Mouse (Mus musculus) bone marrow macrophage, adult 2 months (primary cell): ENCODE results near the gene Elfn2. TPM values are rescaled to one million over a fixed set of nuclear protein-coding genes. Genes with fewer than 3 reads are reported as not detected.

Experiments used
- H3K27ac ChIP-seq: 2 replicates; pipeline ENCODE4 v1.5.1; 2012; ENCODE audit warnings: low read depth, low read length; ENCODE audit not compliant: insufficient read depth
- H3K4me1 ChIP-seq: 2 replicates; pipeline ENCODE4 v1.6.1; 2012; ENCODE audit warnings: low read length; ENCODE audit not compliant: control insufficient read depth, insufficient read depth
- H3K4me3 ChIP-seq: 2 replicates; pipeline ENCODE4 v1.5.1; 2012; ENCODE audit warnings: mild to moderate bottlenecking, low read length, moderate library complexity; ENCODE audit not compliant: insufficient read depth
- CTCF ChIP-seq: IDR thresholded peaks from 2 replicates; pipeline ENCODE4 v1.5.1; 2012; ENCODE audit warnings: low read depth, mild to moderate bottlenecking, low read length, moderate library complexity
- POLR2A ChIP-seq: IDR thresholded peaks from 2 replicates; pipeline ENCODE4 v1.6.1; 2012; ENCODE audit warnings: mild to moderate bottlenecking, low read depth, low read length, borderline replicate concordance
- polyA plus RNA-seq: library from polyadenylated mRNA; stranded (reverse); fragments of >200 nt; gene quantifications from 2 replicates; pipeline ENCODE4 v1.2.4, GENCODE M21; 2012; ENCODE audit not compliant: missing spikeins, insufficient read depth, insufficient read length

The Elfn2 gene
- polyA plus RNA-seq, 1 experiment = not detected

GRCm38 (mm10) chr15:78690716-78691115 is 27.9 kb downstream of the Elfn2 start:
- TF ChIP-seq CTCF (no peak), POLR2A (no peak)
- no peak overlapping the region for H3K4me3 ChIP-seq
- H3K4me1 ChIP-seq = no peaks in the 10 kb centered on the region
- H3K27ac ChIP-seq = no peak overlapping the region

GRCm38 (mm10) chr15:78686910-78687309 is 31.7 kb downstream of the Elfn2 start:
- Histone ChIP-seq H3K4me1 (no peaks in the 10 kb centered on the region), H3K4me3 (no peak overlapping the region), H3K27ac (no peak overlapping the region)
- TF ChIP-seq CTCF (no peak), POLR2A (no peak)

DNA sequence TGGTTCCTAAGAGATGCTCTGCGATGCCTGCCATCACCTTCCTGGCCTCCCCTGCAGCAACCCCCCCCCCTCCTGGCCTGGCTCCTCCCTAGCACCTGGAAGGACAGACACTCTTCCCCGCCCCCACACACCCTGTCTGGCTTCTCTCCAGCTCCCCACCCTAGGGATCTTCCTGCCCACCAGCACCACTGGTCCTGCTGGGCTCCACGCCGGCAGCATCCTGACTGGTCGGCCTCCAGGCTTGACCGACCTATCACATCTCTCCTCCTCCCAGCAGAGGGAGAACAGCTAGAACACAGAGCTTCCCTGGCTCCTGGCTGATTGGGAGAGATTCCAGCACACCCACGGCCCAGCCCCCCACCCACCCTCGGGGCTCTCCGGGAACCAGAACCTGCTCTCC is 34.5 kb downstream of the Elfn2 start:
- Histone ChIP-seq H3K4me1 (no peaks in the 10 kb centered on the region), H3K4me3 (no peak overlapping the region), H3K27ac (no peak overlapping the region)
- TF ChIP-seq CTCF = no peak
- no peak for TF ChIP-seq POLR2A

DNA sequence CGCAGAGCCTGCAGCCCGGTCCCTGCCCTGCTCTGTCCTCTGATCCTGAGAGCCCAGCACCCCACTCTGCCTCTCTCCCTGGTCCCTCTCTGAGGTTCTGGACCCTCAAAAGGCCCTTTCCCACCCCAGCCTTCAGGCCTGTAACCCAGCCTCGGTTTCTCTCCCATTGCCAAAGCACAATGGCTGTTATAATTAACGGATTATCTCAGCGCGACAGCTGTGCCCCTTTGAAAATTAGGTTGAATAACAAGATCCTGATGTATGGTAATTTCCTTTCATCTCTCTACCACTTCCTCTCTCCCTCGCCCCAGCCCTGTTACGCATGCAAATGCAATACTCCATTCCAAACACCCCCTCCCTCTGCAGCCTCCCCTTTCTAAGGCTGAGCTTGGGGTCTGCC is 35.1 kb downstream of the Elfn2 start:
- no peaks in the 10 kb centered on the region for H3K4me1 ChIP-seq
- no peak for TF ChIP-seq POLR2A
- no peak for TF ChIP-seq CTCF
- no peak overlapping the region for H3K4me3 ChIP-seq
- H3K27ac ChIP-seq = no peak overlapping the region

GRCm38 (mm10) chr15:78681781-78682180 is 36.8 kb downstream of the Elfn2 start:
- TF ChIP-seq POLR2A (no peak), CTCF (no peak)
- H3K4me3 ChIP-seq = no peak overlapping the region
- no peak overlapping the region for H3K27ac ChIP-seq
- no peaks in the 10 kb centered on the region for H3K4me1 ChIP-seq

- H3K4me1 ChIP-seq = no peaks in the 10 kb centered on the region
- TF ChIP-seq POLR2A = no peak
- H3K4me3 ChIP-seq = no peak overlapping the region
- no peak overlapping the region for H3K27ac ChIP-seq
These were observed 37.3 kb downstream of the Elfn2 start for GRCm38 (mm10) chr15:78681301-78681700.

DNA sequence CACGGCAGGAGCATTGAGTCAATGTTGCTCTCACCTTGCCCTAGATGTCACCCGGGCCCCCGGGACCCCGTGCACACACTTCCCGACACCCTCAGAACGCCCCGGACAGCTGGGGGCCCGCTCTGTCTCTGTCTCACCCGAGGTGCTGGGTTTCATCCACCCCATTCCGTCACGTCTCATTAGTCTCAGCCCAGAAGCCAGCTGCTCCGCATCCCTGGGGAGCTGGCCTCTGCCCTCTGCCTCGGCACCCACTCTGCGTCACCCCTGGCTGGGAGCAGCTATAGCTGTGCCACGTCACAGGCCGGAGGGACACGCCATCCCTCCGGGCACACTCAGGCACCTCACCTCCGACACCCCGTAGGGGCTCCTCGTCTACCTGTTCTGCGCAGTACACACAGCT is 38.3 kb downstream of the Elfn2 start:
- Histone ChIP-seq H3K4me1 (no peaks in the 10 kb centered on the region), H3K4me3 (no peak overlapping the region), H3K27ac (no peak overlapping the region)
- TF ChIP-seq CTCF = no peak
- TF ChIP-seq POLR2A = no peak

- H3K27ac ChIP-seq = no peak overlapping the region
- H3K4me3 ChIP-seq = no peak overlapping the region
- no peaks in the 10 kb centered on the region for H3K4me1 ChIP-seq
- TF ChIP-seq CTCF (no peak), POLR2A (no peak)
These were observed 40.9 kb downstream of the Elfn2 start for GRCm38 (mm10) chr15:78677708-78678107.

DNA sequence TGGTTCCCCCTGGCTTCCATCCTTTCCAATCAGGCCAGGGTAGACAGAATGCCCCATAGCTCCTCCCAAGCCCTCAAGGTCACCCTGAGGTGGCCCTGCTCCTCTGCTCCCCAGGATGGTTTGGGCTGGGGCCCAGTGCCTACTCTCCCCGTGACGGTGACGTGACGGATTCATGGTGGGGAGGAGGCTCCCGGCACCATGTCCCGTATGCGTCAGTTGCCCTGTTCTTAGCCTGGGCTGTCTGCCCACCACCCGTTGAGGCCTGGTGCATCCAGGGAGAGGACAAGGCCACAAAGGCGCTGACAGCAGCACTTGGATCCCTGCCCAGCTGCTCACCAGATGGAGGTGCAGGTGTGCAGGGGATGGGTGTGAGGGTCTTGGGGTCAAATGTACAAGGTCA is 41.6 kb downstream of the Elfn2 start:
- Histone ChIP-seq H3K4me3 (no peak overlapping the region), H3K27ac (no peak overlapping the region), H3K4me1 (no peaks in the 10 kb centered on the region)
- no peak for TF ChIP-seq POLR2A
- no peak for TF ChIP-seq CTCF

GRCm38 (mm10) chr15:78674912-78675412 is 43.6 kb downstream of the Elfn2 start:
- Histone ChIP-seq H3K4me1 (no peaks in the 10 kb centered on the region), H3K4me3 (no peak overlapping the region), H3K27ac (no peak overlapping the region)
- no peak for TF ChIP-seq CTCF
- no peak for TF ChIP-seq POLR2A

DNA sequence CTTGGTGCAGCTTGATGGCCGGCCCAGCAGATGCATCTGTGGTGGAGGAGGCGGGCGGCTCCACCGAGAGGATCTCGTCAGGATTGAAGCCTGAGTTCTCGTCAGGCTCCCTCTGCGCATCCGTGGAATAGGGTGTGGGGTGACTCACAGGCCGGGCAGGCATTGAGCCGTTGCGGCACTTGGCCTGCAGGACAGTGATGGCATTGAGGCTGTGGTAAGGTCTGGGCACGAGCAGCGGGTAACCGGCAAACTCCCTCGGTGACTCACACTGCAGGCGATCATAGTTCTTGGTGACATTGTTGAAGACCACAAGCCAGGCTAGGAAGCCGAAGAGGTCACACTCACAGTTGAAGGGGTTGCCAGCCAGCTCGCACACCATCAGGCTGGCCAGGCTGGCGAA is 45.1 kb downstream of the Elfn2 start:
- TF ChIP-seq POLR2A (no peak), CTCF (no peak)
- no peak overlapping the region for H3K4me3 ChIP-seq
- no peak overlapping the region for H3K27ac ChIP-seq
- no peaks in the 10 kb centered on the region for H3K4me1 ChIP-seq

- TF ChIP-seq POLR2A = no peak
These were observed 48.2 kb downstream of the Elfn2 start for GRCm38 (mm10) chr15:78670341-78670740.

More at GRCm38 (mm10) chr15:78670341-78670740, 48.2 kb downstream of the Elfn2 start:
- Histone ChIP-seq H3K27ac (no peak overlapping the region), H3K4me3 (no peak overlapping the region), H3K4me1 (no peaks in the 10 kb centered on the region)
